Mouse (Mus musculus) kidney, adult 2 months (tissue): ENCODE results near the gene Fanca. TPM values are rescaled to one million over a fixed set of nuclear protein-coding genes. Genes with fewer than 3 reads are reported as not detected.
"Not testable (repeated sequence)": the region's sequence is repeated elsewhere in the genome, so short reads cannot be mapped to it uniquely, and the experiment has no call there.

Source experiments
- DNase-seq: peaks from one replicate; pipeline ENCODE4 v3.0.0; 2021
- H3K27ac ChIP-seq: fragments of 200-500 bp; 2 replicates; pipeline ENCODE4 v1.5.1; 2012; ENCODE audit warnings: low read depth, low read length, control low read depth, inconsistent platforms; ENCODE audit not compliant: insufficient read depth
- H3K27me3 ChIP-seq: fragments of 200-500 bp; replicated peaks from 2 replicates; pipeline ENCODE4 v1.6.1; 2012; ENCODE audit warnings: mild to moderate bottlenecking, moderate library complexity, low read length, inconsistent platforms; ENCODE audit not compliant: control insufficient read depth, insufficient read depth
- H3K36me3 ChIP-seq: fragments of 200-500 bp; 2 replicates; pipeline ENCODE4 v1.6.1; 2012; ENCODE audit warnings: mild to moderate bottlenecking, moderate library complexity, low read length, inconsistent platforms; ENCODE audit not compliant: control insufficient read depth, insufficient read depth
- H3K4me1 ChIP-seq: fragments of 200-500 bp; 2 replicates; pipeline ENCODE4 v1.6.1; 2011; ENCODE audit warnings: low read length; ENCODE audit not compliant: control insufficient read depth, insufficient read depth
- H3K4me3 ChIP-seq: fragments of 200-500 bp; 2 replicates; pipeline ENCODE4 v1.5.1; 2011; ENCODE audit warnings: mild to moderate bottlenecking, low read depth, low read length, control low read depth; ENCODE audit not compliant: insufficient read depth
- CTCF ChIP-seq: fragments of 200-500 bp; conservative IDR thresholded peaks from 2 replicates; pipeline ENCODE4 v1.5.1; 2011; ENCODE audit warnings: low read depth, mild to moderate bottlenecking, control low read depth, low read length, moderate library complexity, mixed read lengths; ENCODE audit not compliant: insufficient read depth, insufficient read length
- POLR2A ChIP-seq: fragments of 200-500 bp; IDR thresholded peaks from one replicate; pipeline ENCODE4 v1.6.1; 2011; ENCODE audit warnings: low read depth, low read length, control low read depth
- WGBS: fragments of 180-500 bp; shearing (Covaris S2); methylation state at CpG from one replicate; pipeline ENCODE4 v1.1.7; 2018; 5-methylcytosine and 5-hydroxymethylcytosine counted together
- polyA plus RNA-seq: library from polyadenylated mRNA; depleted of rRNA; stranded (reverse); fragments of >200 nt; gene quantifications from 2 replicates; pipeline ENCODE4 v1.2.3, GENCODE M21; 2012; rRNA removed

The Fanca gene
- polyA plus RNA-seq, 1 experiment = 15.9 TPM

GRCm38 (mm10) chr8:123232553-123232952 is 85.8 kb downstream of the Fanca start:
- no peak overlapping the region for H3K4me3 ChIP-seq
- no peak for DNase-seq
- peaks cover 4% of the 10 kb centered on the region for H3K4me1 ChIP-seq
- no peak overlapping the region for H3K27ac ChIP-seq
- 34% methylated on average over 7 of the region's 7 CpGs for WGBS
- H3K27me3 ChIP-seq = no peaks in the 10 kb centered on the region
- H3K36me3 ChIP-seq = no peaks in the 10 kb centered on the region
- no peak for TF ChIP-seq CTCF
- no peak for TF ChIP-seq POLR2A

- TF ChIP-seq POLR2A (no peak), CTCF (peak; percentile 38)
- Histone ChIP-seq H3K4me3 (no peak overlapping the region), H3K36me3 (no peaks in the 10 kb centered on the region), H3K4me1 (peaks cover 4% of the 10 kb centered on the region), H3K27me3 (no peaks in the 10 kb centered on the region), H3K27ac (no peak overlapping the region)
- peak; percentile 23 for DNase-seq
- 46% methylated on average over 5 of the region's 5 CpGs for WGBS
These were observed 86.6 kb downstream of the Fanca start for GRCm38 (mm10) chr8:123231742-123232141.

- H3K27ac ChIP-seq, H3K36me3 ChIP-seq, DNase-seq, H3K27me3 ChIP-seq, H3K4me1 ChIP-seq, H3K4me3 ChIP-seq: not testable (repeated sequence)
- 83% methylated on average over 11 of the region's 11 CpGs for WGBS
These were observed 88.0 kb downstream of the Fanca start for GRCm38 (mm10) chr8:123230326-123230725.

DNA sequence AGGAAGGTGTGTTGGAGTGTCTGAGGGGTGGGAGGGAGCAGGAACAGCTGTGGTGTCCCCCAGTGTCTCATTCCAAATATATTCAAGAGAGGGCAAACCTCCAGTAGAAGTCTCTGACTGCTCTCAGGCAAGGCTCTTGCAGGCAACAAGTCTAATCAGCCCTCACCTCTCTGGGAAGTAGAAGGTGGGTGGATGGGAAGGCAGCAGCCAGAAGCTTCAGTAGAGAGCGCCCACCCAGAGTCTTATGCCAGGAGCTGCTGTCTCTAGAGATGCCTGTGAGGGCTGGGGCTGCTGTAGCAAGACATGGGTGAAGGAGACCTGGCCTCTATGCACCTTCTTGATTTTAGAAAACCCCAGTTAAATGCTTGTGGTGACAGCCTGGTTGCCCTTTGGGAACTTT is 90.0 kb downstream of the Fanca start:
- Histone ChIP-seq H3K27ac (no peak overlapping the region), H3K4me3 (no peak overlapping the region), H3K36me3 (no peaks in the 10 kb centered on the region), H3K27me3 (no peaks in the 10 kb centered on the region), H3K4me1 (peaks cover 8% of the 10 kb centered on the region; the same call in 1 of the 2 replicates)
- WGBS = 97% methylated on average over 1 of the region's 1 CpGs
- TF ChIP-seq POLR2A (no peak), CTCF (no peak)
- no peak for DNase-seq

DNA sequence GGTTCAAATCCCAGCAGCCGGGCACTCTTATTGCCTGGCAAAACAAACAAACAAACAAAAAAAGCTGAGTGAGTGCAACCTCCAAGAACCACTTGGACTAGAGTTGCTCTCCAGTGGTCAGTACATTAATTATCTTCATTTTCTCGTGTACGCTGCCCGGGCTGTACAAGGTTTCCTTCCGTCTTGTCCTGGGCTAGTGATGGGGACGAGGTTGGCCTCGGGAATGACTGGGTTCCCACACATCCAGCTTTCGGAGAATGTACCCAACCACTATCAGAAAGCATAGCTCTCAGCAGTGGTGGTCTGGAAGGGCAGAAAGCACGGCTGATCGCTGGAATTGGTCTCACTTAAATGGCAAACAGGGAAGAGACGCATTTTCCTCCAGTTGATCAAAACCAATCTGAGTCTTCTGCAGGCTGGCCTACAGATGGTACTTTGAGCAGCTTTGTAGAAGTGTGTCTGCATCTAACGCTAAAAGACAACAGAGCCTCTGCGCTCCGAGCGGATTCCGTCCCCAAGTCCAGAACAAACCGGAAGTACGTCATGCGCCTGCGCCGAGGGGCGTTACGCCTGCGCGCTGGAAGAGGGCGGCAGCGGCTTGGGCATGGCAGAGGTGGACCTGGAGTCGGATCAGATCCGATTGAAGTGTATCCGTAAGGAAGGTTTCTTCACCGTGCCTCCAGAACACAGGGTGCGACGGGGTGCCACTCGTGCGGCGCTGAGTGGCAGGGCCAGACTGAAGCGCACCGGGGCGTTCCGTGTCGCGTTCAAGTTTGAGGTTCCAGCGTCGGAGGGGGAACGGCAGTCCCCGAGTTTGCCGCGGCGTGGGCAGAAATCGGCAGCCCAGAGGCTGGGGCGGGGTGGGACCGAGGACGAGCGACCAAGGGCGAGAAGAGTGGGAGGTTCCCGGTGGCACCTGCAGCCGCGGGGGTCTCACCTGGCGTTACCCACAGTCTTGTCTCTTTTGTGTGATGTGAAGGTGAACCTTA is 93.8 kb downstream of the Fanca start, which contains the start of gene Cdk10:
Cdk10 (plus strand) TSS at position 565 of the 989 bp plus-strand sequence.
- WGBS = 1% methylated on average over 59 of the region's 59 CpGs
- Histone ChIP-seq H3K36me3 (no peaks in the 10 kb centered on the region), H3K4me3 (peak within 1 kb of the TSS; percentile 81), H3K4me1 (peaks cover 8% of the 10 kb centered on the region; the same call in 1 of the 2 replicates), H3K27ac (peak within 1 kb of the TSS; percentile 91), H3K27me3 (no peaks in the 10 kb centered on the region)
- peak; percentile 96 for TF ChIP-seq POLR2A
- TF ChIP-seq CTCF = 0 out of 2 replicates have a peak, but pooled peaks have one; percentile 12
- peak; percentile 96 for DNase-seq

GRCm38 (mm10) chr8:123220917-123221316 is 97.5 kb downstream of the Fanca start:
- TF ChIP-seq CTCF (no peak), POLR2A (no peak)
- WGBS = 34% methylated on average over 1 of the region's 1 CpGs
- Histone ChIP-seq H3K27ac (no peak overlapping the region), H3K27me3 (no peaks in the 10 kb centered on the region), H3K4me1 (peaks cover 8% of the 10 kb centered on the region; the same call in 1 of the 2 replicates), H3K4me3 (no peak overlapping the region), H3K36me3 (no peaks in the 10 kb centered on the region)
- DNase-seq = no peak

Other genes starting within 250 kb of the Fanca start
- gene Rpl13, start 216.2 kb downstream of the Fanca start, polyA plus RNA-seq = 960 and 1,412 TPM in 2 replicates
- 2.5 and 3.4 TPM in 2 replicates for gene Cpne7, start 201.2 kb downstream of the Fanca start, polyA plus RNA-seq
- 10.8 and 11.2 TPM in 2 replicates for gene Sult5a1, start 160.3 kb downstream of the Fanca start, polyA plus RNA-seq
- gene Dpep1, start 132.3 kb downstream of the Fanca start, polyA plus RNA-seq = 360 and 388 TPM in 2 replicates
- gene Chmp1a, start 105.8 kb downstream of the Fanca start, polyA plus RNA-seq = 99.6 and 112 TPM in 2 replicates
- 3.5 and 4.6 TPM in 2 replicates for gene Spata33, start 105.7 kb downstream of the Fanca start, polyA plus RNA-seq
- gene Cdk10, start 93.7 kb downstream of the Fanca start, polyA plus RNA-seq = 53.3 and 53.7 TPM in 2 replicates
- 14.9 and 16.7 TPM in 2 replicates for gene Spata2l, start 82.3 kb downstream of the Fanca start, polyA plus RNA-seq
- 22.4 and 29.9 TPM in 2 replicates for gene Zfp276, start 64.4 kb downstream of the Fanca start, polyA plus RNA-seq
- gene Vps9d1, start 64.2 kb downstream of the Fanca start, polyA plus RNA-seq = 42.7 and 79.9 TPM in 2 replicates
- 6.0 and 7.2 TPM in 2 replicates for gene Spire2, start 14.1 kb upstream of the Fanca start, polyA plus RNA-seq
- gene Tcf25, start 55.2 kb upstream of the Fanca start, polyA plus RNA-seq = 164 and 166 TPM in 2 replicates
- gene Mc1r, start 88.5 kb upstream of the Fanca start, polyA plus RNA-seq = not detected in 2 replicates
- gene Tubb3, start 92.8 kb upstream of the Fanca start, polyA plus RNA-seq = 3.9 and 12.0 TPM in 2 replicates
- 87.1 and 97.6 TPM in 2 replicates for gene Def8, start 105.0 kb upstream of the Fanca start, polyA plus RNA-seq
- 36.5 and 38.7 TPM in 2 replicates for gene Afg3l1, start 159.3 kb upstream of the Fanca start, polyA plus RNA-seq
- gene Dbndd1, start 196.9 kb upstream of the Fanca start, polyA plus RNA-seq = 0.05 and 0.19 TPM in 2 replicates
- gene Gas8, start 200.3 kb upstream of the Fanca start, polyA plus RNA-seq = 8.4 and 9.3 TPM in 2 replicates